Mouse (Mus musculus) brown adipose tissue, adult 24 weeks (tissue): ENCODE measurements around the gene Zfp626. TPM values are rescaled to one million over a fixed set of nuclear protein-coding genes. Genes with fewer than 3 reads are reported as not detected.
A peak's percentile ranks its signal among the peaks of the same experiment; 100 is the strongest.
"Not testable (repeated sequence)": the region's sequence is repeated elsewhere in the genome, so short reads cannot be mapped to it uniquely, and the experiment has no call there.

Experiments
- H3K27ac ChIP-seq: fragments of 200-500 bp; replicated peaks from 2 replicates; pipeline ENCODE4 v1.5.1; 2012; ENCODE audit warnings: low read depth, mild to moderate bottlenecking, low read length
- H3K4me1 ChIP-seq: fragments of 200-500 bp; 2 replicates; pipeline ENCODE4 v1.6.1; 2012; ENCODE audit warnings: low read length, mixed read lengths; ENCODE audit not compliant: control insufficient read depth, insufficient read depth, insufficient read length
- H3K4me3 ChIP-seq: fragments of 200-500 bp; 2 replicates; pipeline ENCODE4 v1.5.1; 2012; ENCODE audit warnings: low read depth, mild to moderate bottlenecking, low read length, moderate library complexity; ENCODE audit not compliant: insufficient read depth
- polyA plus RNA-seq: library from polyadenylated mRNA; stranded (reverse); fragments of >200 nt; gene quantifications from 2 replicates; pipeline ENCODE4 v1.2.4, GENCODE M21; 2012; ENCODE audit not compliant: missing spikeins, insufficient read depth, insufficient read length

Gene Zfp626
- 2.1 and 2.8 TPM in 2 replicates for polyA plus RNA-seq

- not testable (repeated sequence) for H3K4me3 ChIP-seq, H3K4me1 ChIP-seq, H3K27ac ChIP-seq
These were observed at the start of gene Zfp626 for GRCm38 (mm10) chr7:27806896-27807295. Gene Zfp626 (plus strand): TSS chr7:27807196.

- Histone ChIP-seq H3K4me1 (no peaks in the 10 kb centered on the region), H3K27ac (no peak overlapping the region), H3K4me3 (no peak overlapping the region)
These were observed 41.7 kb upstream of the Zfp626 start for GRCm38 (mm10) chr7:27765176-27765886.

- H3K4me1 ChIP-seq = no peaks in the 10 kb centered on the region
- H3K4me3 ChIP-seq = no peak overlapping the region
- no peak overlapping the region for H3K27ac ChIP-seq
These were observed 17.7 kb upstream of the Zfp626 start for GRCm38 (mm10) chr7:27789306-27789705.

GRCm38 (mm10) chr7:27793865-27794264 lies 13.1 kb upstream of the Zfp626 start:
- not testable (repeated sequence) for H3K27ac ChIP-seq, H3K4me3 ChIP-seq, H3K4me1 ChIP-seq

GRCm38 (mm10) chr7:27794566-27794965 lies 12.4 kb upstream of the Zfp626 start:
- H3K27ac ChIP-seq = no peak overlapping the region
- H3K4me3 ChIP-seq = no peak overlapping the region

GRCm38 (mm10) chr7:27797906-27798811 lies 8.8 kb upstream of the Zfp626 start:
- Histone ChIP-seq H3K27ac (no peak overlapping the region), H3K4me3 (no peak overlapping the region), H3K4me1 (no peaks in the 10 kb centered on the region)

More at GRCm38 (mm10) chr7:27794566-27794965, 12.4 kb upstream of the Zfp626 start:
- H3K4me1 ChIP-seq = no peaks in the 10 kb centered on the region

GRCm38 (mm10) chr7:27801137-27801536 lies 5.9 kb upstream of the Zfp626 start:
- Histone ChIP-seq H3K27ac (no peak overlapping the region), H3K4me1 (no peaks in the 10 kb centered on the region), H3K4me3 (no peak overlapping the region)

- Histone ChIP-seq H3K4me3 (no peak overlapping the region), H3K4me1 (no peaks in the 10 kb centered on the region), H3K27ac (no peak overlapping the region)
These were observed 4.0 kb upstream of the Zfp626 start for GRCm38 (mm10) chr7:27802986-27803385.

- Histone ChIP-seq H3K4me3 (peak overlapping the region; percentile 97), H3K27ac (peak overlapping the region; percentile 76), H3K4me1 (no peaks in the 10 kb centered on the region)
These were observed 2.5 kb upstream of the Zfp626 start for GRCm38 (mm10) chr7:27804297-27805030.

GRCm38 (mm10) chr7:27807305-27807704 lies 309 bp downstream of the Zfp626 start:
- H3K4me3 ChIP-seq, H3K27ac ChIP-seq, H3K4me1 ChIP-seq: not testable (repeated sequence)

GRCm38 (mm10) chr7:27818526-27819110 lies 11.6 kb downstream of the Zfp626 start:
- no peaks in the 10 kb centered on the region for H3K4me1 ChIP-seq
- no peak overlapping the region for H3K4me3 ChIP-seq
- no peak overlapping the region for H3K27ac ChIP-seq

GRCm38 (mm10) chr7:27822611-27823010 lies 15.6 kb downstream of the Zfp626 start:
- no peak overlapping the region for H3K4me3 ChIP-seq
- no peaks in the 10 kb centered on the region for H3K4me1 ChIP-seq
- H3K27ac ChIP-seq = no peak overlapping the region

GRCm38 (mm10) chr7:27834131-27834530 lies 27.1 kb downstream of the Zfp626 start:
- no peak overlapping the region for H3K4me3 ChIP-seq
- H3K27ac ChIP-seq = no peak overlapping the region
- H3K4me1 ChIP-seq = no peaks in the 10 kb centered on the region

- Histone ChIP-seq H3K4me1 (no peaks in the 10 kb centered on the region; the same call in 1 of the 2 replicates), H3K27ac (peak overlapping the region; percentile 73), H3K4me3 (peak overlapping the region; percentile 75)
These were observed 30.9 kb downstream of the Zfp626 start for GRCm38 (mm10) chr7:27837896-27838295.
